ENCODE assay signal across 8 mouse cellular contexts in genomic region chr4:45819208-45819931, GRCm38 (mm10). TPM values are rescaled to one million over a fixed set of nuclear protein-coding genes. Genes with fewer than 3 reads are reported as not detected.
A peak's percentile ranks its signal among the peaks of the same experiment; 100 is the strongest.
DNase-seq lines count a peak whose midpoint lies in the region; ATAC-seq and TF ChIP-seq lines count a peak whose summit lies in the region.

No protein-coding gene starts in this region.

- H3K4me1 ChIP-seq in forebrain, embryonic 10.5 days, result peaks cover 91% of the 10 kb centered on the region
- H3K4me1 ChIP-seq in limb, embryonic 14.5 days (ENCODE audit: control insufficient read depth, insufficient read depth, low read length), result peaks cover 16% of the 10 kb centered on the region
- peaks cover 64% of the 10 kb centered on the region for H3K4me1 ChIP-seq in midbrain, embryonic 14.5 days (ENCODE audit: control insufficient read depth, insufficient read depth, low read length)

- no peak; the same call in 1 of the 2 replicates for ATAC-seq in limb, embryonic 14.5 days (ENCODE audit: low FRiP score, low read depth)
- peak; percentile 62 for ATAC-seq in midbrain, embryonic 14.5 days (ENCODE audit: low FRiP score, low TSS enrichment)

- peaks cover 33% of the 10 kb centered on the region for H3K36me3 ChIP-seq in forebrain, embryonic 10.5 days (replicated peaks)
- no peaks in the 10 kb centered on the region for H3K36me3 ChIP-seq in limb, embryonic 14.5 days (ENCODE audit: control insufficient read depth, insufficient read depth, low read length)
- H3K36me3 ChIP-seq in midbrain, embryonic 14.5 days (ENCODE audit: control insufficient read depth, insufficient read depth, low read length), result peaks cover 20% of the 10 kb centered on the region

- 2% methylated on average over 17 of the region's 17 CpGs for WGBS in forebrain, embryonic 10.5 days
- 1% methylated on average over 16 of the region's 17 CpGs for WGBS in limb, embryonic 14.5 days
- WGBS in midbrain, embryonic 14.5 days, result under 1% methylated on average over 17 of the region's 17 CpGs

- TF ChIP-seq POLR2A in limb, embryonic 14.5 days (IDR thresholded peaks at IDR 0.05; ENCODE audit: borderline replicate concordance, extremely low read depth, insufficient read depth, insufficient read length), result no peak

- H3K9ac ChIP-seq in limb, embryonic 14.5 days (ENCODE audit: low read depth, low read length, severe bottlenecking), result peak overlapping the region; percentile 28; the same call in 1 of the 2 replicates
- peak overlapping the region; percentile 39 for H3K9ac ChIP-seq in midbrain, embryonic 14.5 days (replicated peaks; ENCODE audit: low read length)

- H3K4me2 ChIP-seq in limb, embryonic 14.5 days (replicated peaks; ENCODE audit: low read depth, low read length, severe bottlenecking), result peak overlapping the region; percentile 57
- H3K4me2 ChIP-seq in midbrain, embryonic 14.5 days (ENCODE audit: low read length), result peak overlapping the region; percentile 50

- peak overlapping the region; percentile 38 for H3K4me3 ChIP-seq in forebrain, embryonic 10.5 days
- H3K4me3 ChIP-seq in limb, embryonic 14.5 days (replicated peaks; ENCODE audit: low read length), result peak overlapping the region; percentile 23
- H3K4me3 ChIP-seq in midbrain, embryonic 14.5 days (replicated peaks; ENCODE audit: low read depth, low read length), result peak overlapping the region; percentile 3

- peak; percentile 13 to 28 for DNase-seq in layer of hippocampus, adult 18-20 months (ENCODE audit: low spot score in 2 of 2)
- no peak for DNase-seq in layer of hippocampus, adult 9-10 months (ENCODE audit: low spot score)
- DNase-seq in forebrain, embryonic 10.5 days (ENCODE audit: extremely low spot score, low spot score), result peak; percentile 75
- DNase-seq in heart, postnatal 36 days, result peak; percentile 16 to 25
- DNase-seq in limb, embryonic 14.5 days (ENCODE audit: low spot score), result peak; percentile 32
- DNase-seq in midbrain, embryonic 14.5 days, result peak; percentile 83
- no peak for DNase-seq in urinary bladder, postnatal 10 days (ENCODE audit: low spot score)
- no peak for DNase-seq in spleen, postnatal 10 days (ENCODE audit: low spot score in 2 of 2)

- no peaks in the 10 kb centered on the region for H3K9me3 ChIP-seq in forebrain, embryonic 10.5 days
- no peaks in the 10 kb centered on the region for H3K9me3 ChIP-seq in limb, embryonic 14.5 days (ENCODE audit: control insufficient read depth, low read length)
- H3K9me3 ChIP-seq in midbrain, embryonic 14.5 days (ENCODE audit: control insufficient read depth, low read length), result no peaks in the 10 kb centered on the region

- peaks cover 34% of the 10 kb centered on the region for H3K27me3 ChIP-seq in forebrain, embryonic 10.5 days (ENCODE audit: poor library complexity, severe bottlenecking)
- H3K27me3 ChIP-seq in limb, embryonic 14.5 days (ENCODE audit: control insufficient read depth, insufficient read depth, low read length), result peaks cover 18% of the 10 kb centered on the region
- no peaks in the 10 kb centered on the region for H3K27me3 ChIP-seq in midbrain, embryonic 14.5 days (ENCODE audit: control insufficient read depth, insufficient read depth, low read length)

- intact Hi-C loops in heart, postnatal 36 days (cut with DNase I), result no loop called here

- H3K27ac ChIP-seq in forebrain, embryonic 10.5 days, result peak overlapping the region; percentile 90
- no peak overlapping the region for H3K27ac ChIP-seq in limb, embryonic 14.5 days (replicated peaks; ENCODE audit: low read depth, low read length)
- H3K27ac ChIP-seq in midbrain, embryonic 14.5 days (replicated peaks; ENCODE audit: low read depth, low read length), result peak overlapping the region; percentile 92

RNA-seq across cellular contexts. Expression of gene Igfbpl1, which starts 7.4 kb away (rescaled TPM):
- 1 to 10 TPM in 1 of 2 experiments, under 1 TPM in 1; 0.43 to 1.4 TPM for total RNA-seq in layer of hippocampus, adult 18-20 months (2021)
- polyA plus RNA-seq in forebrain, embryonic 10.5 days (2016; fragmentation: Nextera tagmentation; extraction: Ambion mirVana), result 16.7 and 18.7 TPM in 2 replicates
- under 1 TPM; 0.35 to 0.53 TPM for total RNA-seq in heart, postnatal 36 days (2021)
- 0.87 and 1.6 TPM in 2 replicates for polyA plus RNA-seq in limb, embryonic 14.5 days (2012; rRNA removed)
- polyA plus RNA-seq in limb, embryonic 14.5 days (2014; fragmentation: Nextera tagmentation; extraction: Ambion mirVana), result 0.08 TPM in 1 of 2 replicates, not detected in the other
- polyA plus RNA-seq in midbrain, embryonic 14.5 days (2014; fragmentation: Nextera tagmentation; extraction: Ambion mirVana), result 112 and 143 TPM in 2 replicates

RNA-seq across cellular contexts. Expression of gene Aldh1b1, which starts 20.5 kb away (rescaled TPM):
- total RNA-seq in layer of hippocampus, adult 18-20 months (2021), result 1 to 10 TPM; 7.4 to 8.5 TPM
- 3.6 and 4.3 TPM in 2 replicates for polyA plus RNA-seq in forebrain, embryonic 10.5 days (2016; fragmentation: Nextera tagmentation; extraction: Ambion mirVana)
- total RNA-seq in heart, postnatal 36 days (2021), result 10 to 100 TPM; 12.4 to 13.0 TPM
- polyA plus RNA-seq in limb, embryonic 14.5 days (2012; rRNA removed), result 1.3 and 3.1 TPM in 2 replicates
- 0.83 and 1.0 TPM in 2 replicates for polyA plus RNA-seq in limb, embryonic 14.5 days (2014; fragmentation: Nextera tagmentation; extraction: Ambion mirVana)
- 14.7 and 15.2 TPM in 2 replicates for polyA plus RNA-seq in midbrain, embryonic 14.5 days (2014; fragmentation: Nextera tagmentation; extraction: Ambion mirVana)

RNA-seq across cellular contexts. Expression of gene Stra6l, which starts 29.1 kb away (rescaled TPM):
- not detected for total RNA-seq in layer of hippocampus, adult 18-20 months (2021)
- 0.07 and 0.16 TPM in 2 replicates for polyA plus RNA-seq in forebrain, embryonic 10.5 days (2016; fragmentation: Nextera tagmentation; extraction: Ambion mirVana)
- not detected for total RNA-seq in heart, postnatal 36 days (2021)
- 2.1 and 2.5 TPM in 2 replicates for polyA plus RNA-seq in limb, embryonic 14.5 days (2012; rRNA removed)
- 0.81 and 1.2 TPM in 2 replicates for polyA plus RNA-seq in limb, embryonic 14.5 days (2014; fragmentation: Nextera tagmentation; extraction: Ambion mirVana)
- polyA plus RNA-seq in midbrain, embryonic 14.5 days (2014; fragmentation: Nextera tagmentation; extraction: Ambion mirVana), result 1.1 and 1.7 TPM in 2 replicates

Comparison
In these comparisons a context has a peak if more than half of its experiments do, and no peak if none do; other contexts are left out.
1. DNase-seq: peak in layer of hippocampus, adult 18-20 months (2 of 2), forebrain, embryonic 10.5 days (single experiment), heart, postnatal 36 days (2 of 2), limb, embryonic 14.5 days (single experiment) and midbrain, embryonic 14.5 days (single experiment); none in layer of hippocampus, adult 9-10 months (single experiment), urinary bladder, postnatal 10 days (single experiment) and spleen, postnatal 10 days (0 of 2).
2. Peak in every context shown above with its lines, with median percentiles within 50 percentile points of each other: H3K4me3 ChIP-seq.